Mouse (Mus musculus): ENCODE results near the gene Gm28038. TPM values are rescaled to one million over a fixed set of nuclear protein-coding genes. Genes with fewer than 3 reads are reported as not detected.

The Gm28038 gene
- polyA plus RNA-seq, 1 experiment from 2014 or later, result not detected

DNA sequence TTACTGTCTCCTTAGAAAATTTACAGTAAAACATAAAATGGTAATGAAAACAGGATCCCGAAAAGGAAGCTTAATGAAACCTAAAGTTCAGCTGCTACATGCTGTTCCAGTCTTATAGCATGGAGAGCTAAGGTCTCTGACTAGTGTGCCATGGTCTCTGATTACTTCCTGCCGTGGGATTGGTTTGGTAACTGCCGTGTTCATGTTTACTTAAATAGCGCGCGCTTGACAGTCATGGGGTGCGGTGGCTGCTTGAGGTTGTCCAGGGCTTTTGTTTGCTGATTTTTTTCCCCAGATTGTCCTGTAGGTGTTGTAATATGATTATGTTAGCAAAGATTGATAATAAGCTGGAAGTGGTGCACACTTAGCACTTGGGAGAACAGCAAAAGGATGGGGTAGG is 25.2 kb downstream of the Gm28038 start:
- H3K4me3 ChIP-seq (ENCODE audit: low read depth, low read length), result no peak overlapping the region
- no peaks in the 10 kb centered on the region for H3K9me3 ChIP-seq (replicated peaks; ENCODE audit: control insufficient read depth, low read length)
- H3K27me3 ChIP-seq (ENCODE audit: control insufficient read depth, insufficient read depth, low read length), result no peaks in the 10 kb centered on the region
- H3K9ac ChIP-seq (replicated peaks; ENCODE audit: low read length), result no peak overlapping the region
- H3K36me3 ChIP-seq (replicated peaks; ENCODE audit: control insufficient read depth, insufficient read depth, low read depth, low read length), result peaks cover 16% of the 10 kb centered on the region
- H3K4me1 ChIP-seq (ENCODE audit: control insufficient read depth, insufficient read depth, low read length), result no peaks in the 10 kb centered on the region
- no peak for ATAC-seq (replicated peaks; ENCODE audit: insufficient number of reproducible peaks, low FRiP score, low TSS enrichment, low read depth)
- no peak for DNase-seq (ENCODE audit: low spot score)
- H3K27ac ChIP-seq (replicated peaks; ENCODE audit: low read depth, low read length), result no peak overlapping the region
- no peak overlapping the region for H3K4me2 ChIP-seq (ENCODE audit: low read depth, low read length)
- 95% methylated on average over 7 of the region's 7 CpGs for WGBS

GRCm38 (mm10) chr2:30309351-30309750 is 28.5 kb downstream of the Gm28038 start:
- Histone ChIP-seq H3K27ac (replicated peaks; ENCODE audit: low read depth, low read length) (no peak overlapping the region), H3K9me3 (replicated peaks; ENCODE audit: control insufficient read depth, low read length) (no peaks in the 10 kb centered on the region), H3K4me3 (ENCODE audit: low read depth, low read length) (no peak overlapping the region), H3K9ac (replicated peaks; ENCODE audit: low read length) (no peak overlapping the region), H3K36me3 (replicated peaks; ENCODE audit: control insufficient read depth, insufficient read depth, low read depth, low read length) (peaks cover 19% of the 10 kb centered on the region), H3K27me3 (ENCODE audit: control insufficient read depth, insufficient read depth, low read length) (no peaks in the 10 kb centered on the region), H3K4me2 (ENCODE audit: low read depth, low read length) (no peak overlapping the region), H3K4me1 (ENCODE audit: control insufficient read depth, insufficient read depth, low read length) (no peaks in the 10 kb centered on the region)
- 93% methylated on average over 3 of the region's 3 CpGs for WGBS
- ATAC-seq (replicated peaks; ENCODE audit: insufficient number of reproducible peaks, low FRiP score, low TSS enrichment, low read depth), result no peak
- no peak for DNase-seq (ENCODE audit: low spot score)

DNA sequence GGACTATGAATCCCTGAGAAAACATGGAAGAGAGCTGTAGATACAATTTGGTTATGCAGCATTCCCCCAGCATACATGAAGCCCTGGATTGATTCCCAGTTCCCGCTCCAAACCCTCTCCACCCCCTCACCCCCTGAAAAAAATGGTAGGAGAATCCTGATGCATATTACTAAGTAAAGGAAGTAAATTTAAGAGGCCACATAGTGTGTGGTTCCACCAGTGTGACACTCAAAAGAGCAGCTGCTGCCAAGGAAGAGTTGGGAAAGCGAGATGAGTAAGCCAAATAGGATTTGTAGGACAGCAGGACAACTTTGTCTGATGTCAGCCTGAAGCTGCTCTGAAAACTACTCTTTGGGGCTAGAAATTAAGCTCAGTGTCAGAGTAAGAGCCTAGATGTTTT is 30.6 kb downstream of the Gm28038 start:
- no peaks in the 10 kb centered on the region for H3K9me3 ChIP-seq (replicated peaks; ENCODE audit: control insufficient read depth, low read length)
- H3K4me2 ChIP-seq (ENCODE audit: low read depth, low read length), result no peak overlapping the region
- H3K27ac ChIP-seq (replicated peaks; ENCODE audit: low read depth, low read length), result no peak overlapping the region
- ATAC-seq (replicated peaks; ENCODE audit: insufficient number of reproducible peaks, low FRiP score, low TSS enrichment, low read depth) (no peak), DNase-seq (ENCODE audit: low spot score) (no peak)
- H3K4me3 ChIP-seq (ENCODE audit: low read depth, low read length), result no peak overlapping the region
- H3K4me1 ChIP-seq (ENCODE audit: control insufficient read depth, insufficient read depth, low read length), result no peaks in the 10 kb centered on the region
- H3K27me3 ChIP-seq (ENCODE audit: control insufficient read depth, insufficient read depth, low read length), result no peaks in the 10 kb centered on the region
- 98% methylated on average over 2 of the region's 2 CpGs for WGBS
- H3K9ac ChIP-seq (replicated peaks; ENCODE audit: low read length), result no peak overlapping the region
- H3K36me3 ChIP-seq (replicated peaks; ENCODE audit: control insufficient read depth, insufficient read depth, low read depth, low read length), result peaks cover 20% of the 10 kb centered on the region

DNA sequence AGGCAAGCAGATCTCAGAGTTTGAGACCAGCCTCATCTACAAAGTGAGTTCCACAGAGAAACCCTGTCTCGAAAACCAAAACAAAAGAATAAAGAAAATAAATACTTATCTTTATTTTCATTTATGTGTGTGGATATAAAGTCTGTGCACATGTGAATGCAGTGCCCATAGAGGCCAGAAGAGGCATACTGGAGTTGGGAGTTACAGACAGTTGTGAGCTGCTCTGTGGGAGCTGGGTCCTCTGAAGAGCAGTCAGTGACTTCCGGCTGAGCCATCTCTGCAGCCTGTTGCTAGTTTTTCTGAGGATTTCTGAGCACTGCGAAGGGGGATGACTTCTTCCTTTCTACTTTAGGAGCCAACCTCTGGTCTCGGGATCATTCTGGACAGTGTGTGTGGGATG is 35.3 kb downstream of the Gm28038 start:
- Histone ChIP-seq H3K4me2 (ENCODE audit: low read depth, low read length) (no peak overlapping the region), H3K27me3 (ENCODE audit: control insufficient read depth, insufficient read depth, low read length) (no peaks in the 10 kb centered on the region), H3K9me3 (replicated peaks; ENCODE audit: control insufficient read depth, low read length) (no peaks in the 10 kb centered on the region), H3K4me1 (ENCODE audit: control insufficient read depth, insufficient read depth, low read length) (no peaks in the 10 kb centered on the region), H3K4me3 (ENCODE audit: low read depth, low read length) (no peak overlapping the region), H3K27ac (replicated peaks; ENCODE audit: low read depth, low read length) (no peak overlapping the region), H3K9ac (replicated peaks; ENCODE audit: low read length) (no peak overlapping the region), H3K36me3 (replicated peaks; ENCODE audit: control insufficient read depth, insufficient read depth, low read depth, low read length) (peaks cover 22% of the 10 kb centered on the region)
- 92% methylated on average over 4 of the region's 4 CpGs for WGBS
- ATAC-seq (replicated peaks; ENCODE audit: insufficient number of reproducible peaks, low FRiP score, low TSS enrichment, low read depth) (no peak), DNase-seq (ENCODE audit: low spot score) (no peak)

GRCm38 (mm10) chr2:30316955-30317354 is 36.1 kb downstream of the Gm28038 start:
- H3K9me3 ChIP-seq (replicated peaks; ENCODE audit: control insufficient read depth, low read length), result no peaks in the 10 kb centered on the region

DNA sequence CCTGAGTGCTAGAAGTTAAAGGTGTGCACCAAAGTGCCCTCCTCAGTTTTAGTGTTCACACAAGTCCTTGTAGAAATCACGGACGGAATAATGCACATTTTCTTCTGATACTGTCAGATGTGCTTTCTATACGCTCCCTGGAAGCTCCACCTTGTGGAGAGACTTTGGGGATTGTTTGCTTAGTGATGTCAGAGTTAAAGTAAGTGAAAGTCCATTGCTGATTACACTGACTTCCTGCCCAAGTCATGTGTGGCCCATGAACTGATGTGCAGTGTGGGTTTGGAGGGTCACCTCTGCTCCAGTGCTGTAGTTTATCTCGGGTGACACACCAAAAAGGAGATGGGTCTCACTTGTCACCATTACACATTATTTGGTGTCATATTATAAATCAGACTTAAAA is 38.4 kb downstream of the Gm28038 start:
- WGBS, result 90% methylated on average over 4 of the region's 4 CpGs
- no peaks in the 10 kb centered on the region for H3K9me3 ChIP-seq (replicated peaks; ENCODE audit: control insufficient read depth, low read length)
- H3K36me3 ChIP-seq (replicated peaks; ENCODE audit: control insufficient read depth, insufficient read depth, low read depth, low read length), result peaks cover 34% of the 10 kb centered on the region

More at GRCm38 (mm10) chr2:30316955-30317354, 36.1 kb downstream of the Gm28038 start:
- Histone ChIP-seq H3K9ac (replicated peaks; ENCODE audit: low read length) (no peak overlapping the region), H3K27me3 (ENCODE audit: control insufficient read depth, insufficient read depth, low read length) (no peaks in the 10 kb centered on the region), H3K4me3 (ENCODE audit: low read depth, low read length) (no peak overlapping the region), H3K4me2 (ENCODE audit: low read depth, low read length) (no peak overlapping the region), H3K36me3 (replicated peaks; ENCODE audit: control insufficient read depth, insufficient read depth, low read depth, low read length) (peaks cover 23% of the 10 kb centered on the region), H3K27ac (replicated peaks; ENCODE audit: low read depth, low read length) (no peak overlapping the region), H3K4me1 (ENCODE audit: control insufficient read depth, insufficient read depth, low read length) (no peaks in the 10 kb centered on the region)
- no peak for ATAC-seq (replicated peaks; ENCODE audit: insufficient number of reproducible peaks, low FRiP score, low TSS enrichment, low read depth)
- DNase-seq (ENCODE audit: low spot score), result no peak
- whole genome bisulfite sequencing, result 93% methylated on average over 5 of the region's 5 CpGs

DNA sequence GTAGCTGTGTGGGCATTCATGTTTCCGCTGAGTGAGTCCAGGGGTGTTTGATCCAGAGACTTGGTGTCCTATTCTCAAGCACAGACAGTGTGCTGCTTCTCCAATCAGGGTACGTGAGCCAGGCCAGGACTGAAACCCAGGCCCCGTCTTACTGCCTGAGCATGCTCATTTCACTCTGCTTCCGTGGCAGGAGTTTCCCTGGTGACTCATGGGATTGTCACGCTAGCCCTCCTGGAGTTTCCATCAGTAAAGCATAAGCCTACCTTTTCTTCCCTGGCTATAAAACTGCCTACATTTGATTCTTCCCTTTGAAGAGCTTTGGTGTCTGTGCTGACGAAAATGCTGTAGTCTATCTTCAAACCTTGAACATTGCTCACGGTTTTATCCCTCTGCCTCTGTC is 42.3 kb downstream of the Gm28038 start:
- no peak for ATAC-seq (replicated peaks; ENCODE audit: insufficient number of reproducible peaks, low FRiP score, low TSS enrichment, low read depth)
- DNase-seq (ENCODE audit: low spot score), result no peak
- H3K27ac ChIP-seq (replicated peaks; ENCODE audit: low read depth, low read length), result no peak overlapping the region
- whole genome bisulfite sequencing, result 95% methylated on average over 7 of the region's 7 CpGs
- no peaks in the 10 kb centered on the region for H3K4me1 ChIP-seq (ENCODE audit: control insufficient read depth, insufficient read depth, low read length)
- no peak overlapping the region for H3K4me3 ChIP-seq (ENCODE audit: low read depth, low read length)
- no peak overlapping the region for H3K4me2 ChIP-seq (ENCODE audit: low read depth, low read length)
- peaks cover 19% of the 10 kb centered on the region for H3K36me3 ChIP-seq (replicated peaks; ENCODE audit: control insufficient read depth, insufficient read depth, low read depth, low read length)
- H3K27me3 ChIP-seq (ENCODE audit: control insufficient read depth, insufficient read depth, low read length), result no peaks in the 10 kb centered on the region
- no peak overlapping the region for H3K9ac ChIP-seq (replicated peaks; ENCODE audit: low read length)
- H3K9me3 ChIP-seq (replicated peaks; ENCODE audit: control insufficient read depth, low read length), result no peaks in the 10 kb centered on the region

More for the DNA sequence above, 38.4 kb downstream of the Gm28038 start:
- Histone ChIP-seq H3K27ac (replicated peaks; ENCODE audit: low read depth, low read length) (no peak overlapping the region), H3K4me1 (ENCODE audit: control insufficient read depth, insufficient read depth, low read length) (no peaks in the 10 kb centered on the region), H3K4me3 (ENCODE audit: low read depth, low read length) (no peak overlapping the region), H3K4me2 (ENCODE audit: low read depth, low read length) (no peak overlapping the region), H3K9ac (replicated peaks; ENCODE audit: low read length) (no peak overlapping the region), H3K27me3 (ENCODE audit: control insufficient read depth, insufficient read depth, low read length) (no peaks in the 10 kb centered on the region)
- ATAC-seq (replicated peaks; ENCODE audit: insufficient number of reproducible peaks, low FRiP score, low TSS enrichment, low read depth) (no peak), DNase-seq (ENCODE audit: low spot score) (no peak)

DNA sequence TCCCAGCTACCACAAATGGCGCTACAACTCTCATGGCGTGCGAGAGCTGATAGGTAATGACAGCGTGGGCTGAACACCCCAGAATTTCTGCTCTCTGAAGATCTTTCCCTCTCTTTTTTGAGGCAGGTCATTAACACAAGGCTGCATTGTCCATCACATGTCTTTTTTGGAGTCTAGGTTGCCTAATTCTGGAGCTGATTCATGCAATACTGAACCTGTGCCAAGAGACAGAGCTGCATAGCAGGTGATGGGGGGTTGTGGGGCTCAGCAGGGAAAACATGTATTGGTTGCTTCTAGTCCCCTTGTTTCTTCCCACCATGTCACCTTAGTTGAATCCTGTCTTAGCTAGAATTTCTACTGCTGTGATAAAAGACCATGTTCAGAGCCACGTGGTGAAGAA is 44.5 kb downstream of the Gm28038 start:
- Histone ChIP-seq H3K4me1 (ENCODE audit: control insufficient read depth, insufficient read depth, low read length) (no peaks in the 10 kb centered on the region), H3K4me2 (ENCODE audit: low read depth, low read length) (no peak overlapping the region), H3K36me3 (replicated peaks; ENCODE audit: control insufficient read depth, insufficient read depth, low read depth, low read length) (peaks cover 19% of the 10 kb centered on the region), H3K4me3 (ENCODE audit: low read depth, low read length) (no peak overlapping the region), H3K9ac (replicated peaks; ENCODE audit: low read length) (no peak overlapping the region), H3K27me3 (ENCODE audit: control insufficient read depth, insufficient read depth, low read length) (no peaks in the 10 kb centered on the region), H3K27ac (replicated peaks; ENCODE audit: low read depth, low read length) (no peak overlapping the region), H3K9me3 (replicated peaks; ENCODE audit: control insufficient read depth, low read length) (no peaks in the 10 kb centered on the region)
- no peak for DNase-seq (ENCODE audit: low spot score)
- no peak for ATAC-seq (replicated peaks; ENCODE audit: insufficient number of reproducible peaks, low FRiP score, low TSS enrichment, low read depth)
- WGBS, result 97% methylated on average over 5 of the region's 5 CpGs
